Mouse (Mus musculus): ENCODE measurements around the gene Trmu. TPM values are rescaled to one million over a fixed set of nuclear protein-coding genes. Genes with fewer than 3 reads are reported as not detected.

The Trmu gene
- polyA plus RNA-seq, 1 experiment from 2014 or later, result 50.4 TPM

GRCm38 (mm10) chr15:85899396-85899795 is 20.3 kb downstream of the Trmu start:
- no peaks in the 10 kb centered on the region for H3K9me3 ChIP-seq (replicated peaks)
- H3K4me1 ChIP-seq, result no peaks in the 10 kb centered on the region
- no peak overlapping the region for H3K4me2 ChIP-seq
- H3K27me3 ChIP-seq, result no peaks in the 10 kb centered on the region
- H3K27ac ChIP-seq, result no peak overlapping the region
- H3K9ac ChIP-seq, result no peak overlapping the region
- no peak for ATAC-seq (replicated peaks; ENCODE audit: low FRiP score)
- no peak overlapping the region for H3K4me3 ChIP-seq (replicated peaks)
- H3K36me3 ChIP-seq, result peaks cover 81% of the 10 kb centered on the region
- 83% methylated on average over 6 of the region's 6 CpGs for WGBS

- Histone ChIP-seq H3K4me2 (no peak overlapping the region), H3K27me3 (no peaks in the 10 kb centered on the region), H3K36me3 (peaks cover 72% of the 10 kb centered on the region), H3K27ac (no peak overlapping the region), H3K4me1 (no peaks in the 10 kb centered on the region), H3K4me3 (replicated peaks) (no peak overlapping the region), H3K9me3 (replicated peaks) (no peaks in the 10 kb centered on the region), H3K9ac (no peak overlapping the region)
- WGBS, result 88% methylated on average over 8 of the region's 8 CpGs
- ATAC-seq (replicated peaks; ENCODE audit: low FRiP score), result no peak
Observed at GRCm38 (mm10) chr15:85900318-85900717, 21.2 kb downstream of the Trmu start.

- no peaks in the 10 kb centered on the region for H3K4me1 ChIP-seq
- H3K9me3 ChIP-seq (replicated peaks), result no peaks in the 10 kb centered on the region
- peaks cover 67% of the 10 kb centered on the region for H3K36me3 ChIP-seq
- H3K9ac ChIP-seq, result no peak overlapping the region
- WGBS, result 84% methylated on average over 12 of the region's 12 CpGs
- no peaks in the 10 kb centered on the region for H3K27me3 ChIP-seq
- no peak overlapping the region for H3K4me2 ChIP-seq
- ATAC-seq (replicated peaks; ENCODE audit: low FRiP score), result no peak
- H3K27ac ChIP-seq, result no peak overlapping the region
- no peak overlapping the region for H3K4me3 ChIP-seq (replicated peaks)
Observed at GRCm38 (mm10) chr15:85900801-85901200, 21.7 kb downstream of the Trmu start.

- ATAC-seq (replicated peaks; ENCODE audit: low FRiP score), result 0 out of 2 replicates have a peak, but pooled peaks have one; percentile 7
Observed at GRCm38 (mm10) chr15:85902505-85902904, 23.4 kb downstream of the Trmu start.

DNA sequence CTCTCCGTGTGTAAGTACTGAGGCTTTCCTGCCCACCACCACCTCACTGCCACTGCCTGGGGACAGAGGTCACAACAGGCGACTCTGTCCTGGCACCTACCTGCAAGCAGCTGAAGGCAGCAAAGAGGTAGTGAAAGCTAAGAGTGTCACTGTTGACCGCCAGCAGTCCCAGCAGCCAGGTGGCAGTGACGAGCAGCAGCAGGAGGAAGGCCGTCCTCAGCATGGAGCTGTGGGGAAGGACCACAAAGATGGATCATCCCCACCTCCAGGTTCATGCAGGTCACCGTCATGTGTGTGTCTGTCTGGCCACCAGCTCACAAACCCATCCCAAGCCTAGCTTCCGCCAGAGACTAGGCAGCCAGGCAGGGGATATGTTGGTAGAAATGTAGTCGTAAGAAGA is 24.7 kb downstream of the Trmu start:
- H3K27me3 ChIP-seq, result no peaks in the 10 kb centered on the region
- peaks cover 37% of the 10 kb centered on the region for H3K36me3 ChIP-seq
- no peak overlapping the region for H3K4me2 ChIP-seq
- H3K4me1 ChIP-seq, result peaks cover 5% of the 10 kb centered on the region
- no peak overlapping the region for H3K4me3 ChIP-seq (replicated peaks)
- ATAC-seq (replicated peaks; ENCODE audit: low FRiP score), result no peak
- WGBS, result 80% methylated on average over 8 of the region's 8 CpGs
- H3K27ac ChIP-seq, result no peak overlapping the region
- H3K9me3 ChIP-seq (replicated peaks), result no peaks in the 10 kb centered on the region
- no peak overlapping the region for H3K9ac ChIP-seq

More at GRCm38 (mm10) chr15:85902505-85902904, 23.4 kb downstream of the Trmu start:
- Histone ChIP-seq H3K9me3 (replicated peaks) (no peaks in the 10 kb centered on the region), H3K36me3 (peaks cover 51% of the 10 kb centered on the region), H3K4me1 (no peaks in the 10 kb centered on the region), H3K9ac (no peak overlapping the region), H3K4me3 (replicated peaks) (no peak overlapping the region), H3K4me2 (no peak overlapping the region), H3K27me3 (no peaks in the 10 kb centered on the region), H3K27ac (no peak overlapping the region)
- WGBS, result 89% methylated on average over 10 of the region's 10 CpGs

DNA sequence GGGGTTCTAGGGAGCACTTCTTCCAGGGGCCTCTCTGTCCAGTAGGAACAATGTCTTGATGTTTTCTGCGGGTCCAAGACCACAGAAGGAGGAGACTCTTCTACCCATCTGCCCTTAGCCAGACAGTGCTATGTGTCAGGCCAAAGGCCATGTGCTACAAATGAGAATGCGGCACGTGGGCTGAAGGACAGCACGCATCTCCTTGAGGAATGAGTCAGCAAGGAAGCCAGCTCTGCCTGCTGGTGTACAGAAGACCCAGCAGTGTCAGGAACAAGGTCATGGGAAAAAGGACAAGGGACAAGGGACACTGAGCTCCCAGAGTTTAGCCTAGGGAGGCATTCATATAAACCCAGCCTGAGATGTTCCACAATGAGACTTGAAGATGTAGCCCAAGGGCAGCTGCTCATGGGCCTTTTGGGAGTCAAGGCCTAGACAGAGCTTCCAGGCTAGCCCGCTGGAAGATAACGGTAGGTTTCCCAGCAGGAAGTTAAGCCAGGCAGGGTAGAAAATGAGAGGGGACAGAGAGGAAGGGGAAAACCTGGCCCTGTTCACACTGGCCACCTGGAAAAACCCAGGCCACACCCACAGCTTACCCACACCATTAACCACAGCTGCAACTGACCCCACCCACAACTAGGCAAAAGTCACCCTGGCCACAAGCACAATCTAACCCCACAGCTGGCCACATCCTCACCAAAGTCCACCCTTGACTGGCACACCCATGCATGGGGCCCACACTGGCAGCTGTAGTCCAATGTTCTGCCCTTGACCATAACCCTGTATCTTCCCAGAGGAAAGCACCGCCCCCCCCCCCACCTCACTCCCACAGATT is 29.8 kb downstream of the Trmu start:
- Histone ChIP-seq H3K36me3 (peaks cover 3% of the 10 kb centered on the region; the same call in 1 of the 2 replicates), H3K27me3 (no peaks in the 10 kb centered on the region), H3K9me3 (replicated peaks) (0 out of 2 replicates have a peak, but pooled peaks cover 2% of the 10 kb centered on the region), H3K9ac (no peak overlapping the region), H3K27ac (peak overlapping the region; percentile 38), H3K4me2 (no peak overlapping the region), H3K4me3 (replicated peaks) (no peak overlapping the region), H3K4me1 (peaks cover 24% of the 10 kb centered on the region)
- WGBS, result 76% methylated on average over 7 of the region's 7 CpGs
- peak; percentile 69 for ATAC-seq (replicated peaks; ENCODE audit: low FRiP score)

- 0 out of 2 replicates have a peak, but pooled peaks cover 3% of the 10 kb centered on the region for H3K9me3 ChIP-seq (replicated peaks)
- no peak overlapping the region for H3K4me2 ChIP-seq
- H3K4me3 ChIP-seq (replicated peaks), result no peak overlapping the region
- peak overlapping the region; percentile 74 for H3K27ac ChIP-seq
- WGBS, result 52% methylated on average over 3 of the region's 3 CpGs
- H3K27me3 ChIP-seq, result no peaks in the 10 kb centered on the region
- peaks cover 24% of the 10 kb centered on the region for H3K4me1 ChIP-seq
- ATAC-seq (replicated peaks; ENCODE audit: low FRiP score), result peak; percentile 37
- no peak overlapping the region for H3K9ac ChIP-seq
- H3K36me3 ChIP-seq, result peaks cover 9% of the 10 kb centered on the region
Observed at GRCm38 (mm10) chr15:85909492-85909829, 30.3 kb downstream of the Trmu start.

DNA sequence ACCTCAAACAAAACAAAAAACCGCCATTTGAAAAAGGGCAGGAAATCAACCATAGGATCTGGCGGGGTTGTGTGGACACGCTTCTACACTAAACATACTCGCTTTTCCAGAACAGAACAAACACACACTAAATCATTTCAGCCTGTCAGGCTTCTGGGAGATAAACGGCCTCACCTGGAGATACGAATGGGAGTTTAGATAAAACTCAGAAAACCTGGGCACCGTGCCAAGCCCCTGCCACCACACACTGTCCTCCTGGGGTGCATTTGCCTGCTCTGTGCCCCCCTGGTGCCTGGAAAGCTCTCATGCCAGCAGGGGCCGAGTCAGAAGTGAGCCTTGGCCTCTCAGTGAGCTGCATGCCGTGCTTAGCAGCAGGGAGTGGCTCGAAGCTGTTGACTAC is 30.8 kb downstream of the Trmu start:
- Histone ChIP-seq H3K9ac (no peak overlapping the region), H3K4me1 (peaks cover 24% of the 10 kb centered on the region), H3K27me3 (no peaks in the 10 kb centered on the region), H3K4me2 (no peak overlapping the region), H3K27ac (peak overlapping the region; percentile 74; the same call in 1 of the 2 replicates), H3K9me3 (replicated peaks) (0 out of 2 replicates have a peak, but pooled peaks cover 3% of the 10 kb centered on the region), H3K4me3 (replicated peaks) (no peak overlapping the region), H3K36me3 (peaks cover 10% of the 10 kb centered on the region)
- WGBS, result 19% methylated on average over 10 of the region's 10 CpGs
- 0 out of 2 replicates have a peak, but pooled peaks have one; percentile 7 for ATAC-seq (replicated peaks; ENCODE audit: low FRiP score)

DNA sequence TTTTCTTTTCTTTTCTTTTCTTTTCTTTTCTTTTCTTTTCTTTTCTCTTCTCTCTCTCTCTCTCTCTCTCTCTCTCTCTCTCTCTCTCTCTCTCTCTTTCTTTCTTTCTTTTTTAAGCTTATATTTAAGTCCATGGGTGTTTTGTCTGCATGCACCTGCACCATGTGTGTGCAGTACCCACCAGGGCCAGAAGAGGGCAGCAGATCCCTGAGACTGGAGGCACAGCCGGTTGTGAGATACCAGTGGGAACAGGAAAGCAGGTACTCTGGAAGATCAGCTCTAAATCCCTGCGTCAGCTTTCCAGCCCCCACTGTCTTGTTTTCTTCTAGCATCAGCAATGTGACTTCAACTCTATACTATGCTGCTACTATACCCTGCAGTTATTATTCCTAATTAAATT is 34.5 kb downstream of the Trmu start:
- ATAC-seq (replicated peaks; ENCODE audit: low FRiP score), result no peak
- H3K27ac ChIP-seq, result no peak overlapping the region
- 44% methylated on average over 2 of the region's 2 CpGs for WGBS

GRCm38 (mm10) chr15:85919191-85919891 is 40.2 kb downstream of the Trmu start:
- H3K9ac ChIP-seq, result no peak overlapping the region
- WGBS, result 61% methylated on average over 8 of the region's 8 CpGs
- no peak for ATAC-seq (replicated peaks; ENCODE audit: low FRiP score)
- H3K27me3 ChIP-seq, result no peaks in the 10 kb centered on the region
- peaks cover 64% of the 10 kb centered on the region for H3K36me3 ChIP-seq
- no peaks in the 10 kb centered on the region for H3K9me3 ChIP-seq (replicated peaks)
- no peak overlapping the region for H3K27ac ChIP-seq
- H3K4me3 ChIP-seq (replicated peaks), result no peak overlapping the region
- no peak overlapping the region for H3K4me2 ChIP-seq
- H3K4me1 ChIP-seq, result no peaks in the 10 kb centered on the region; the same call in 1 of the 2 replicates

More for the DNA sequence above, 34.5 kb downstream of the Trmu start:
- H3K27me3 ChIP-seq, result no peaks in the 10 kb centered on the region
- no peak overlapping the region for H3K9ac ChIP-seq
- H3K36me3 ChIP-seq, result peaks cover 44% of the 10 kb centered on the region
- peaks cover 21% of the 10 kb centered on the region for H3K4me1 ChIP-seq
- H3K9me3 ChIP-seq (replicated peaks), result 0 out of 2 replicates have a peak, but pooled peaks cover 3% of the 10 kb centered on the region
- H3K4me3 ChIP-seq (replicated peaks), result no peak overlapping the region
- H3K4me2 ChIP-seq, result no peak overlapping the region

- ATAC-seq (replicated peaks; ENCODE audit: low FRiP score), result no peak
- no peaks in the 10 kb centered on the region for H3K9me3 ChIP-seq (replicated peaks)
- no peaks in the 10 kb centered on the region; the same call in 1 of the 2 replicates for H3K4me1 ChIP-seq
Observed at GRCm38 (mm10) chr15:85919892-85920248, 40.8 kb downstream of the Trmu start.

DNA sequence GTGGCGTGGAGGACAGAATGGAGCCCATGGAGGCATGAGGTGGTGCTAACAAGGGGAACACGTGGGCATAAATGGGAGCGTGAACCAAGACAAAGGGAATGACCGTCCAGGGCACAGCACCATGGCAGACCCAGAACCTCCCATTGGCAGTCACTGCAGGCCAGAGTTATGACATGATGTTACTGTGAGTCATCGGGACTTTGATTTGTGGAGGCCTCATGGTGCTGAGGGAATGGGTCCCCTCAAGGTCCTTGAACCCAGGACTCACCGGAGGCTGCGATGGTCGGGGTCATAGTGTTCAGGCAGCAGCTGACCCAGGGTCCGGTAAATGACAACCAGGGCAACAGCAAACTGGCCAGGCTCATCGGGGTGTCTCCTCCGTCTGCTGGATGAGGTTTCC is 42.7 kb downstream of the Trmu start:
- Histone ChIP-seq H3K9me3 (replicated peaks) (no peaks in the 10 kb centered on the region), H3K27me3 (no peaks in the 10 kb centered on the region), H3K4me3 (replicated peaks) (no peak overlapping the region), H3K4me2 (no peak overlapping the region), H3K9ac (no peak overlapping the region), H3K4me1 (no peaks in the 10 kb centered on the region; the same call in 1 of the 2 replicates), H3K36me3 (peaks cover 60% of the 10 kb centered on the region), H3K27ac (no peak overlapping the region)
- no peak for ATAC-seq (replicated peaks; ENCODE audit: low FRiP score)
- WGBS, result 86% methylated on average over 11 of the region's 11 CpGs

More at GRCm38 (mm10) chr15:85919892-85920248, 40.8 kb downstream of the Trmu start:
- Histone ChIP-seq H3K36me3 (peaks cover 67% of the 10 kb centered on the region), H3K9ac (no peak overlapping the region), H3K4me3 (replicated peaks) (no peak overlapping the region), H3K27me3 (no peaks in the 10 kb centered on the region), H3K27ac (no peak overlapping the region), H3K4me2 (no peak overlapping the region)
- WGBS, result 84% methylated on average over 8 of the region's 8 CpGs
